Mouse (Mus musculus): ENCODE measurements at regions not wholly inside any gene's neighbourhood (a gene's known extent, or its start where the extent isn't known, plus 50 kb on each side); places are given as distances from the start of the nearest gene placed in this dataset.

DNA sequence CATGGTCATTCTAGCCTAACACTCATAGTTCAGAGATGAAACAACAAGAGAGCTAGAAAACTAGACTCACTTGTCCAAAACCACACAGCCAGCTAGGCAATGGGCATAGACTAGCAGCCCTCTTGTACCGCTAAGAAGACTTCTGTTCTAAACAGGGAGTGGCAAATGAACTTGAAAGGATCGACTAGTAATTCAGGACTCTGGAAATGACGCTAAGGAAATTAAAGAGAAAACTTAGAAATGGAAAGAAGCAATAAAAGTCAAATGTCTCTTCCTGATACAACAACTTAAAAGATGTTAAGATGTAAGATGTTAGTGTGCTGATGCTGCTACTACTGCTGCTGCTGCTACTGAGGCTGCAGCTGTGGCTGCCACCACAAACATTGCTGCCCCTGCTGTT is 293.7 kb upstream of the 4930412O13Rik start:
- no peak for TF ChIP-seq MAX (IDR thresholded peaks at IDR 0.05)
- TF ChIP-seq CTCF (IDR thresholded peaks at IDR 0.05; ENCODE audit: control insufficient read depth, insufficient read depth, insufficient read length): no peak
- no peak for TF ChIP-seq USF1 (IDR thresholded peaks at IDR 0.05; ENCODE audit: low read depth)

Measured in C2C12 (cell line).